Mouse (Mus musculus): ENCODE results near the gene Adarb1. TPM values are rescaled to one million over a fixed set of nuclear protein-coding genes. Genes with fewer than 3 reads are reported as not detected.

Gene Adarb1
- total RNA-seq, 1 experiment = 6.3 TPM

DNA sequence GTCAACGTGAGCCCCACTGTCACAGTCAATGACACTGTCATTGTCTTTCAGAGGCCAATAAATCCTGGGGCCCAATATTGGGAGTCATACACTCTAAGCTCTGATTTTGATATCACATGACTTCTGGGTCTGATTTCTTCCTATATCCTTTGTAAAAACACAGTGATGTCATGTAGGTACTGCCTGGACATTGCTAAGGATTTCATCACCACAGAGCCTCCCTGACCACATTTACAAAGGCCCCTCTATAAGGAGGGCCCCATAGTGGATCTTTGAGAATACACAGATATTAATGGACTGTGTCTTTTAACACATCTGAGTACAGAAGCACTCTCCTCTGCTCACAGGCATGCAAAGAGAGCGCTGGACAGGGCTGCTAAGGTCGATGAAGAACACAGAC, 175.7 kb downstream of the Adarb1 start:
- Histone ChIP-seq H3K4me1 (ENCODE audit: control insufficient read depth in 2 of 2, insufficient read depth in 2 of 2, low read length in 2 of 2, poor library complexity in 1 of 2) (peaks cover 0 to 12% of the 10 kb centered on the region in 2 experiments; a peak in 3 of 4 replicates), H3K36me3 (ENCODE audit: control insufficient read depth, insufficient read depth, low read length, poor library complexity, severe bottlenecking) (no peaks in the 10 kb centered on the region), H3K9me3 (ENCODE audit: control insufficient read depth, insufficient read depth, low read depth, low read length) (no peaks in the 10 kb centered on the region), H3K4me3 (ENCODE audit: insufficient read depth in 1 of 2, low read depth in 1 of 2, low read length in 2 of 2, poor library complexity in 1 of 2, severe bottlenecking in 1 of 2) (no peak overlapping the region), H3K27ac (ENCODE audit: insufficient read depth, low read depth, low read length, poor library complexity, severe bottlenecking) (no peak overlapping the region), H3K9ac (ENCODE audit: insufficient read depth, low read depth, low read length, poor library complexity, severe bottlenecking) (no peak overlapping the region)
- in situ Hi-C loops (cut with MboI; ENCODE audit: low sequenced_read_pairs in 2 of 2, unreplicated experiment in 2 of 2) = no loop called here
- TF ChIP-seq HCFC1 (IDR thresholded peaks at IDR 0.05; ENCODE audit: borderline replicate concordance, insufficient read depth, low read length) (no peak), CHD2 (IDR thresholded peaks at IDR 0.05; ENCODE audit: low read depth, low read length) (no peak), MAFK (IDR thresholded peaks at IDR 0.05; ENCODE audit: insufficient read depth, low read depth, low read length) (no peak), ZNF384 (IDR thresholded peaks at IDR 0.05; ENCODE audit: low read depth, low read length) (no peak), ZC3H11A (IDR thresholded peaks at IDR 0.05; ENCODE audit: borderline replicate concordance, low read depth, low read length) (no peak)
- no peak for DNase-seq (ENCODE audit: low read depth, low spot score)

DNA sequence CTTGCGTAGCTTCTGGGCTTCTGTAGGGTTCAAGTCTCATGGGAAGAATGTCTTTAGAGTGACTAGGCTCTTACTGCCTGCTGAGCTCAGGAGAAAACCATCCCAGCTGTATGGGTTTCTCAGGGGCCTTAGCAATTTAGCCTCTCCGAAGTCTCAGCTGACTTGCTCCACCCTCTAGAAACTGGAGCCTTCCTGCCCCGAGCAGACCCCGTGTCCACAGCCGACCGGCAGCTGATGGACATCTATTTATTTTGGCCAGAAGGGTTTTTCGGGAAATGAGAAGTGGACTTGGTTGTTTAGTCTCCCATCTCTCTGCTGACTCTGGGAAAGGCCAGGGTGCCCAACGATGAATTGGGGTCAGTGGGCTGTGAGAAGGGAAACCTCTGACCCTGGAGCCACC, 177.3 kb downstream of the Adarb1 start:
- TF ChIP-seq ZC3H11A (IDR thresholded peaks at IDR 0.05; ENCODE audit: borderline replicate concordance, low read depth, low read length) = no peak
- no peak for TF ChIP-seq HCFC1 (IDR thresholded peaks at IDR 0.05; ENCODE audit: borderline replicate concordance, insufficient read depth, low read length)
- no peak for TF ChIP-seq MAFK (IDR thresholded peaks at IDR 0.05; ENCODE audit: insufficient read depth, low read depth, low read length)
- no peak for TF ChIP-seq CHD2 (IDR thresholded peaks at IDR 0.05; ENCODE audit: low read depth, low read length)
- no peak for TF ChIP-seq ZNF384 (IDR thresholded peaks at IDR 0.05; ENCODE audit: low read depth, low read length)
- Histone ChIP-seq H3K9me3 (ENCODE audit: control insufficient read depth, insufficient read depth, low read depth, low read length) (no peaks in the 10 kb centered on the region), H3K4me3 (ENCODE audit: insufficient read depth in 1 of 2, low read depth in 1 of 2, low read length in 2 of 2, poor library complexity in 1 of 2, severe bottlenecking in 1 of 2) (no peak overlapping the region), H3K4me1 (ENCODE audit: control insufficient read depth in 2 of 2, insufficient read depth in 2 of 2, low read length in 2 of 2, poor library complexity in 1 of 2) (peaks cover 0 to 8% of the 10 kb centered on the region in 2 experiments; a peak in 3 of 4 replicates), H3K27ac (ENCODE audit: insufficient read depth, low read depth, low read length, poor library complexity, severe bottlenecking) (no peak overlapping the region), H3K9ac (ENCODE audit: insufficient read depth, low read depth, low read length, poor library complexity, severe bottlenecking) (no peak overlapping the region), H3K36me3 (ENCODE audit: control insufficient read depth, insufficient read depth, low read length, poor library complexity, severe bottlenecking) (no peaks in the 10 kb centered on the region)
- in situ Hi-C loops (cut with MboI; ENCODE audit: low sequenced_read_pairs in 2 of 2, unreplicated experiment in 2 of 2) = no loop called here
- no peak for DNase-seq (ENCODE audit: low read depth, low spot score)

Other genes starting within 250 kb of the Adarb1 start
- gene Pofut2, start 159.1 kb downstream of the Adarb1 start, total RNA-seq (2012; rRNA removed) = 67.6 and 101 TPM in 2 replicates
- gene Fam207a, start 97.5 kb upstream of the Adarb1 start, total RNA-seq (2012; rRNA removed) = 29.1 and 33.6 TPM in 2 replicates
- 0.42 and 0.54 TPM in 2 replicates for gene Itgb2, start 112.0 kb upstream of the Adarb1 start, total RNA-seq (2012; rRNA removed)
- 115 and 142 TPM in 2 replicates for gene Pttg1ip, start 163.4 kb upstream of the Adarb1 start, total RNA-seq (2012; rRNA removed)
- gene Sumo3, start 187.8 kb upstream of the Adarb1 start, total RNA-seq (2012; rRNA removed) = 139 and 148 TPM in 2 replicates
- 1.7 and 5.4 TPM in 2 replicates for gene Gm49325, start 187.9 kb upstream of the Adarb1 start, total RNA-seq (2012; rRNA removed)
- 21.2 and 32.7 TPM in 2 replicates for gene Ube2g2, start 204.0 kb upstream of the Adarb1 start, total RNA-seq (2012; rRNA removed)

Data from ES-E14 (cell line).